In genomic region chr10:22843440-22844361, GRCm38 (mm10) we compare ENCODE assay signal across 9 mouse cellular contexts. TPM values are rescaled to one million over a fixed set of nuclear protein-coding genes. Genes with fewer than 3 reads are reported as not detected.
DNase-seq lines count a peak whose midpoint lies in the region; ATAC-seq lines count a peak whose summit lies in the region.
"Had no signal": no experiment of that assay in that cellular context is flagged by ENCODE, and none has a peak within 500 bp of the region (broad histone marks: within the 10 kb centered on the region; RNA-seq: fewer than 3 reads in every experiment).

No protein-coding gene starts in this region.

- no peak for DNase-seq in kidney, adult 11 months
- peak; percentile 56 for DNase-seq in embryo, embryonic 11 days
- peak; percentile 69 for DNase-seq in intestine, embryonic 14.5 days (ENCODE audit: low spot score)
- no peak for DNase-seq in thymus, adult 18-20 months
- no peak for DNase-seq in c-Kit-positive CD71-positive TER-119-positive erythroid progenitor cells, embryonic 14.5 days (ENCODE audit: low spot score)

- H3K27ac ChIP-seq in kidney, embryonic 14.5 days (ENCODE audit: low read depth, low read length): peak overlapping the region; percentile 44
- no peak overlapping the region for H3K27ac ChIP-seq in intestine, embryonic 14.5 days (ENCODE audit: low read depth)
- H3K27ac ChIP-seq in neural tube, embryonic 12.5 days: no peak overlapping the region
- H3K27ac ChIP-seq: hindbrain, embryonic 15.5 days had no signal

- ATAC-seq in kidney, embryonic 14.5 days (ENCODE audit: low FRiP score, low TSS enrichment): peak; percentile 75
- ATAC-seq in intestine, embryonic 14.5 days (replicated peaks; ENCODE audit: low FRiP score, low TSS enrichment, low read depth): no peak
- peak; percentile 57 for ATAC-seq in neural tube, embryonic 12.5 days (ENCODE audit: low FRiP score, low read depth)
- no peak for ATAC-seq in CD4-positive, CD25-positive, alpha-beta regulatory T cell, adult 4 months

- peak overlapping the region; percentile 22 for H3K4me3 ChIP-seq in kidney, embryonic 14.5 days (ENCODE audit: low read length)
- H3K4me3 ChIP-seq in intestine, embryonic 14.5 days (ENCODE audit: low read depth, low read length): peak overlapping the region; percentile 20
- no peak overlapping the region for H3K4me3 ChIP-seq in neural tube, embryonic 12.5 days
- H3K4me3 ChIP-seq: hindbrain, embryonic 15.5 days had no signal

- no peaks in the 10 kb centered on the region for H3K9me3 ChIP-seq in kidney, embryonic 14.5 days (ENCODE audit: control insufficient read depth, low read length)
- H3K9me3 ChIP-seq in intestine, embryonic 14.5 days (ENCODE audit: control insufficient read depth, low read length): no peaks in the 10 kb centered on the region
- H3K9me3 ChIP-seq in neural tube, embryonic 12.5 days: no peaks in the 10 kb centered on the region
- H3K9me3 ChIP-seq: hindbrain, embryonic 15.5 days had no signal

- H3K4me2 ChIP-seq in kidney, embryonic 14.5 days (replicated peaks; ENCODE audit: low read depth, low read length): peak overlapping the region; percentile 49
- peak overlapping the region; percentile 46 for H3K4me2 ChIP-seq in intestine, embryonic 14.5 days (ENCODE audit: low read length)
- H3K4me2 ChIP-seq in neural tube, embryonic 12.5 days (replicated peaks): peak overlapping the region; percentile 48
- H3K4me2 ChIP-seq: hindbrain, embryonic 15.5 days had no signal

- no peaks in the 10 kb centered on the region for H3K27me3 ChIP-seq in kidney, embryonic 14.5 days (ENCODE audit: control insufficient read depth, insufficient read depth, low read length)
- H3K27me3 ChIP-seq in intestine, embryonic 14.5 days (replicated peaks; ENCODE audit: control insufficient read depth, insufficient read depth, low read length): peaks cover 16% of the 10 kb centered on the region; the same call in 1 of the 2 replicates
- peaks cover 53% of the 10 kb centered on the region for H3K27me3 ChIP-seq in neural tube, embryonic 12.5 days (replicated peaks)

- peak overlapping the region; percentile 32; the same call in 1 of the 2 replicates for H3K9ac ChIP-seq in kidney, embryonic 14.5 days (ENCODE audit: low read depth, low read length)
- 0 out of 2 replicates have a peak overlapping the region, but pooled peaks have one; percentile 25 for H3K9ac ChIP-seq in intestine, embryonic 14.5 days (ENCODE audit: low read length)
- H3K9ac ChIP-seq in neural tube, embryonic 12.5 days: no peak overlapping the region
- H3K9ac ChIP-seq: hindbrain, embryonic 15.5 days had no signal

- no peaks in the 10 kb centered on the region for H3K36me3 ChIP-seq in kidney, embryonic 14.5 days (ENCODE audit: control insufficient read depth, insufficient read depth, low read length)
- no peaks in the 10 kb centered on the region for H3K36me3 ChIP-seq in intestine, embryonic 14.5 days (ENCODE audit: control insufficient read depth, insufficient read depth, low read length)
- no peaks in the 10 kb centered on the region for H3K36me3 ChIP-seq in neural tube, embryonic 12.5 days
- H3K36me3 ChIP-seq: hindbrain, embryonic 15.5 days had no signal

- 2% methylated on average over 26 of the region's 26 CpGs for WGBS in kidney, embryonic 14.5 days
- WGBS in intestine, embryonic 14.5 days: 4% methylated on average over 26 of the region's 26 CpGs
- WGBS in neural tube, embryonic 12.5 days: under 1% methylated on average over 26 of the region's 26 CpGs

- H3K4me1 ChIP-seq in kidney, embryonic 14.5 days (ENCODE audit: control insufficient read depth, insufficient read depth, low read length): peaks cover 21% of the 10 kb centered on the region
- H3K4me1 ChIP-seq in intestine, embryonic 14.5 days (replicated peaks; ENCODE audit: control insufficient read depth, insufficient read depth, low read length): peaks cover 23% of the 10 kb centered on the region
- peaks cover 11% of the 10 kb centered on the region for H3K4me1 ChIP-seq in neural tube, embryonic 12.5 days
- H3K4me1 ChIP-seq: hindbrain, embryonic 15.5 days had no signal

RNA-seq across cellular contexts. Expression of gene Tcf21, which starts 23.7 kb away (rescaled TPM):
- 331 and 384 TPM in 2 replicates for polyA plus RNA-seq in kidney, embryonic 14.5 days (2014; fragmentation: Nextera tagmentation; extraction: Ambion mirVana)
- 257 and 320 TPM in 2 replicates for polyA plus RNA-seq in intestine, embryonic 14.5 days (2014; fragmentation: Nextera tagmentation; extraction: Ambion mirVana)
- polyA plus RNA-seq in neural tube, embryonic 12.5 days (2016; fragmentation: Nextera tagmentation; extraction: Ambion mirVana): 0.55 and 0.73 TPM in 2 replicates
- polyA plus RNA-seq in CD4-positive, CD25-positive, alpha-beta regulatory T cell, adult 4 months (2017; shearing (Covaris generic)): under 1 TPM in 1 of 2 experiments, not detected in 1; 0.17 TPM

Comparison
In these comparisons a context has a peak if more than half of its experiments do, and no peak if none do; other contexts are left out.
1. ATAC-seq: peak in kidney, embryonic 14.5 days (single experiment) and neural tube, embryonic 12.5 days (single experiment); none in intestine, embryonic 14.5 days (single experiment) and CD4-positive, CD25-positive, alpha-beta regulatory T cell, adult 4 months (single experiment).
2. DNase-seq: peak in embryo, embryonic 11 days (single experiment) and intestine, embryonic 14.5 days (single experiment); none in kidney, adult 11 months (single experiment), thymus, adult 18-20 months (0 of 2) and c-Kit-positive CD71-positive TER-119-positive erythroid progenitor cells, embryonic 14.5 days (single experiment).
3. RNA of gene Tcf21, which starts 23.7 kb away (polyA plus RNA-seq): 331 to 384 TPM in kidney, embryonic 14.5 days and 257 to 320 TPM in intestine, embryonic 14.5 days; 0.55 to 0.73 TPM in neural tube, embryonic 12.5 days and 0.17 TPM in CD4-positive, CD25-positive, alpha-beta regulatory T cell, adult 4 months; every median in the first group is over 100 times any median in the second.
4. Peak in every context shown above with its lines, with median percentiles within 50 percentile points of each other: H3K4me2 ChIP-seq.